Mouse (Mus musculus) adrenal gland, adult (tissue): ENCODE results near the gene Hrh2.

Experiments used
- DNase-seq, 2 experiments: peaks; one replicate each; pipeline ENCODE4 v3.0.0; 2022 to 2023; ENCODE audit warnings: low spot score in 1 of 2; ENCODE audit not compliant: inconsistent age in 2 of 2

Gene Hrh2

DNA sequence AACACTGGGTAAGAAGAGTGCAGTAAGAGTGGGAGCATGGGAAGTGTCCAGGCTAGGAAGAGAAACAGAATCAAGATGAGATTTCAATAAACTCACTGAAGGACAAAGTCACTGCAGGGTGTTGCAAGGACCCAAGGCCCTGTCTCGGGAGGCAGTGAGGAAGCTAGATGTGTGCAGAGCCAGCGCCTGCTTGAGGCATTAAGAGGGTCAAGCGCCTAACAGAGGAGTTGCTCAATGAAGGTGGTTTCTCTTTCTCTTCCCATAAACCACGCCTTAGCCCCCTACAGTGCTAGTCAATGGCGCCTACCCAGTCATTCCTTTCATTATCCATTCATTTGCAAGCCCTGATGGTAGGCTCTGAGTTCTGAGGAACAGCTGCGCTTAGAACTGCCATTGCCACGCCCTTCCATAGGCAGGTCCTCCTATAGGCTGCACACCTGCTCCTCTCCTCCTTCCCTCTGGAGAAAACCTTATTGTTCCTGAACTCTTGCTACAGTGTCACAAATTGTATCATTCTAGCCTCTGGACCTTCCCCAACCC, 23.9 kb downstream of the Hrh2 start:
- DNase-seq = no peak

- DNase-seq = peak in 1 of 2 experiments; percentile 34
Measured at GRCm38 (mm10) chr13:54218341-54218740, 26.4 kb downstream of the Hrh2 start.

- DNase-seq = no peak
Measured at GRCm38 (mm10) chr13:54221631-54222179, 29.8 kb downstream of the Hrh2 start.

- DNase-seq = peak in 1 of 2 experiments; percentile 38
Measured at GRCm38 (mm10) chr13:54222921-54223769, 31.2 kb downstream of the Hrh2 start.

DNA sequence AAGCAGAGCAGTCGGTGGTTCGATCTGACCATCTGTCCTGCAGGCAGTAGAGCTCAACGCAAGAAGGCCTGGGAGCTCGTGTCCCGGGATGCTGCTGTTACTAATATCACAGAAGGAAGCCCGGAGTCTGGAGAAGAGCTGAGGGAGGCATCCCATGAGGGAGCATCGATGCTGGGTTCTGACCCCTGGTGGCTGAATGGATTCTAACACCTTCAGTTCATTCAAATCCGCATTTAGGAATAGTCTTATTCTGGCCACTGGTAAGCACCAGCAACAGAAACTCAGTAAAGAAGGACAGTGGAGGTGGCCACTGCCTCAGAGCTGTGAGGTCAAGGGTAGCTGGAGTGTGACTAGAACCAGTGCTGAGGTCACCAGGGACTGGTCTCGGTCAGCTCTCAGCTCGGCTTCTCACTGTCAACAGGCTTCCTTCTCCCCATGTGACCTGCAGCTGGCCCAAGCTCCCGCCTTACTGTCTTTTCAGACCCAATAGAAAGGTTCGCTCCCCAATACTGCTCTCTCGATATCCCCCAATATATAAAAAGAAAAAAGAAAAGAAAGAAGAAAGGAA, 36.1 kb downstream of the Hrh2 start:
- peak; percentile 29 to 84 for DNase-seq

DNA sequence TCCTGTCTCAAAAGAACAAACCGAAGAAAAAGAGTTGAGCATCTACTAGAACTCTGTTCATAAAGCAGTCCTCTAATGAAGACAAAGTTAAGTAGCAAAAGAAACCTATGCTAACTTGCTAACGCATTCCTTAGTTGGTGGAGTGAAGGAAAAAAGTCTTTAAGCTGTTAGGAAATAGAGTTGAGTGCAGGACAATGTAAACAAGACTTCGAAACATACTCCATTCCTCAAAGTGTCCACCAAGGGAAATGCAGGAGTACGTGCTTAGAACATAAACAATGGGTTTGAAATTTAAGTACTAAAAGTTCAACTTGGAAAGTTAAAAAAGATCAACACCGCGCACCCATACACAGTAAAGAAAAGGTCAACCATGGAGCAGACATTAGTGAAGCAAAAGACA, 38.2 kb downstream of the Hrh2 start:
- no peak for DNase-seq

GRCm38 (mm10) chr13:54231868-54232267, 39.9 kb downstream of the Hrh2 start:
- DNase-seq = peak; percentile 29 to 45

DNA sequence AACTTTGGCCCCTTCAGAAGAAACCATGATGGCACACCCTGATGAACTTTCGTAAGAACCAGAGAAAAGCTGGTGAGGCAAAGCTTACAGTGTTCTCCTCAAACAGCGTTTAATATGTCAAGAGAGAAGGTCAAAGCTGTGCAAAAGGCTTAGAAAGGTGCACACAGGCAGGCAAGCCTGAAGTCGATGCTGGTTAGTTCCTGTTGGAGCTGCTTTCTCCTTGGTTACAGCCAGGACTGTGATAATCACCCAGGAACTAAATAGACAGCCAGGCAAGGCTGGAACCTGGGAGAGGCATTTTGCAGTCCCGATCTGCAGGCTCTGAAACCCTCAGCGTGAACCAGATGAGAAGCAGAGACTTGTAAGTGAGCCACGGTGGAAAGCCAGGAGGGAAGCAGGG, 45.6 kb downstream of the Hrh2 start:
- DNase-seq = no peak

DNA sequence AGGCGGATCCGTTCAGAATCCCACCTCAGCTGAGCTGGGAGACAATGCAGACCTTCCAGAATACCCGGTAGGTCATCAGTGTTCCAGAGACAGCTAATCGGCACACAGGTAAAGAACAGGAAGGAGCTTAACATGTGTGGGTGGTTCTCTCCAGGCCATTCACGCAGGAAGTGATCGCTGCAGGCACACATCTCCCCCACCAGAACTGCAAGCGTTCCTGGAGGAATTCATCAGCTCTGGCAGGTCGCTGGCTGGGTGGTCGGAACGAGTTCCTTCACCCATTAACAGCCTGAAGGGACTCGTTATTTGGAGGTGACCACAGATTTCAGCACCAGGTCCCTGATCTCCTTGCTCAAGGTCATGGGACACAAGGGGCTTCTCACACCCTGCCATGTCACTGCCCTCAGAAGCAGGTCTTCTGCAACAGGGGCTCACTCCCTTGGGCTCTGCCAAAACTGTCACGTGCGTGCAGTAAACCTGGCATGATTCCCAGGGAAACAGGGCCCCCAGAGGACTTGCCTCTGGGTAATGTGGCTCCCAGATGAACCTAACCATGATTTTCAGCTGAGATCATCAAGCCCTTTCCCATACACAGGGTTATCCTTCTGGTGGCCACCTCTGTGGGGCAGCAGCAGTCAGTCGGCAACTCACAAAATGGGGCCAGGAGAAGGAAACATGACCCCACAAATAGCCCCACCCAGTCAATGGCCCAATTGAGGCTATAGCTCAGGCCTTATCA, 46.8 kb downstream of the Hrh2 start:
- DNase-seq = peak in 1 of 2 experiments; percentile 28

GRCm38 (mm10) chr13:54242380-54242779, 50.5 kb downstream of the Hrh2 start:
- DNase-seq = peak; percentile 11 to 70

DNA sequence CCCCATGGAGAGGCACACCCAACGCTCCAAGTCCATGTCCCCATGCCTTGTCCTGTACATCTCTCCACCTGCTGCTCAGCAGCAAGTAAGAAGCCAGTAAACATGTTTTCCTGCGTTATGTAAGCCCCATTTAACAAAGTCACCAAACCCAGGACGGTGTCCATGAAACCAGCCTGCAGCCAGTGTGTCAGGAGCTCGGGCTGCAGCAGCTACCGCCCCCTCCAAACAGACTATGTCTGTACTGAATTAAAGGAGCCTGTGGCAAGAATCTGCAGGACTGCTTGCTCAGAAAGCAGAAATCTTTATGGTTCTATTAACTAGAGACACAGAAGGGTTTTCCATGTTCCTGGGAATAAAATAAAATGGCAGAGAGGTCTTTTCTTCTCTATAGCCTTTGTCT, 53.3 kb downstream of the Hrh2 start:
- DNase-seq = no peak

- DNase-seq = peak; percentile 68 to 91
Measured at GRCm38 (mm10) chr13:54247545-54247944, 55.6 kb downstream of the Hrh2 start.

- no peak for DNase-seq
Measured at GRCm38 (mm10) chr13:54248436-54248995, 56.6 kb downstream of the Hrh2 start.

- DNase-seq = peak; percentile 5 to 38
Measured at GRCm38 (mm10) chr13:54249007-54249406, 57.1 kb downstream of the Hrh2 start.

DNA sequence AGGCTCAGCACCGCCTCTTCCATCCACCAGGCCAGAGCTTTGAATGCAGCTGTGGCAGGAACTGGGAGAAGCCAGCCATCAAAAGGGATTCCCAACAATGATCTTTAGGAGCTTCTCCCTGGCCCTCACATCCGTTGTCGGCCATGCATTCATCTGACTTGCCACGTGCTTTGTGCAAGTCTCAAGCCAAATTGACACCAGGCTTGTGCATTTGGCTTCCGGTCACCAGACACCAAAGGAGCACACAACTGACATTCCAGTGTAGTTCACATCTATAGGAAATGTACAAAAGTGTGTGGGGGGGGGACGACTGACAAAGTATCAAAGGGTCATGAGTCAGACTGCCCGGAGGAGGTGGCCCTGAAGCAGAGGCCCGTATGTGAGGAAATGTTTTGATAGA, 58.4 kb downstream of the Hrh2 start:
- no peak for DNase-seq

DNA sequence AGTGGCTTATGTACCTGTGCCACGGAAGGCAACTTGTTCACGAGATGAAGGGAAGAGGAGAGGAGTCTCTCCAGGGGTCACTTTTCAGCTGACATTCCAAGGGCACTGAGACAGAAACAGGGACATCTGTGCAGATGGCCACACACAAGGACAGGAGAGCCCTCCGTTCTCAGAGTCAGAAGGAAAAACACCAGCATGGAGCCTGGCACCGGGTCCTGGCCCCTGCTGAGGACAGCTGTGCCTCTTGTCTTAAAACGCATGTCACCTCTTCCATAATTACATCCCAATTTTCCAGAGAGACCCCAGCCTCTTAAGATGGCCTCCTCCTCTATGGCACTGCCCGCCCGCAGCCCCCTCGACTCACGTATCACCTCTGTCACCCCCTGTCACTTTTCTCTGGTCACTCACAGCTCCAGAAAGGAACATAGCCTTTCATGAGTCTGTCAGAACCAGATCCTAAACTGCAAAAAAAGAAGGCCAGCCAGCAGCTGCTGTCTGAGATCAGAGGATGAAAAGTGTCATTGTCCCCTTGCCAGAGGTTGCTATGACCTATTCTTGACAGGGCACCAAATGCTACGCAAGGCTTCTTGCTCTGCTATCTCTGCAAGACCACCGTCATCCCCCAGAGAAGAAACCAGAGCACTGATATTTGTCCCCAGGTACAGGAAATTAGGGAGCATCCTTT, 59.8 kb downstream of the Hrh2 start:
- DNase-seq = no peak

DNA sequence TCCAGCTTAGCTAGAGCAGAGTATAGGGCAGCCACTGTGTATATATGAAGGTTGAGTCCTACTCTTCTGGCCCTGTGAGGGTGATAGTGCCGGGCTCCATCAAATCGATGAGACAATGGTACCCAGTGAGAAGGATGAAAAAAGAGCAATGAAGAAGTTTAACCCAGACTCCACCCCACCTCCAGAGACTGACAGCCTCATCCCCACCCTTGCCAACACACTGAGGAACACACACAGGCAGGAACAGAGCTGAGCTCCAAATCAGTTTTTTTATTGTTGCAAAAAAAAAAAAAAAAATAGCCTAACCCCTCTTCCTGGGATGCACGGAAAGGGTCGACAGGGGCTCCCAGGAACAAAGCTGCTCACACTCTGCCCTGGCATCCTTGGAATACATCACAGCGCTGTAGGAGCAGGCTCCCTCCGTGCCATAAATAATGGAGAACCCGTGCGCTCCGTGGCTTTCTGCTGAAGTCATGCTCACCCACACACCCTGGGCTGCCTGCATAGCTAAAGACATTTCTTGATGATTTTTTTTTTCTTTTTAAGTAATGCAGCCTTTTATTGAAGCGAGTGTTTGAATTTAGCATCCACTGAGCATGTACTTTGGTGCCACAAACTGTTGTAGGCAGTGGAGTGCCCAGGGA, 65.8 kb downstream of the Hrh2 start:
- no peak for DNase-seq

DNA sequence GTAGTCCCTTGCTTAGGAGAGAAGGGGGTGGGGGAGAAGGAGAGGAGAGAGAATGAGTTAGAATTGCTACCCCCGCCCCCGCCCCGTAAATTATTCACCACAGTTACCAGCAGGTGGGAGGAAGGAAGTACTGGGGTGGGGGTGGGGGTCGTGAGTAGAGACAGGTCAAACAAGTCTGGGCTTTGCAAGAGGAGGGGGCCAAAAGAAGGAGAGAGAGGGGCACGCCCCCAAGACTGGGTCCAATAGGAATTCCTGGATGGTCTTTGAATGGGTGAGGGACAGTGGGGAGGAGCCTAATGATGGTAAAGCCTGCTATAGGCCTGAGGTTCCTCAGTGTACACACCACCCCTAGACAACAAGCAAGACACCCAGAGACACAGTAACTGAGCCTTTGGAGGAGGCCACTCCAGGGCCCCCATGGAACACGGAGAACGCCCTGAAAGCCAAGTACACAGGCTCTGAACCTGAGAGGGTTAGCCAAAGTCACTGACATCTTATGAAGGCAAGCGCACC, 66.4 kb downstream of the Hrh2 start:
- DNase-seq = no peak

DNA sequence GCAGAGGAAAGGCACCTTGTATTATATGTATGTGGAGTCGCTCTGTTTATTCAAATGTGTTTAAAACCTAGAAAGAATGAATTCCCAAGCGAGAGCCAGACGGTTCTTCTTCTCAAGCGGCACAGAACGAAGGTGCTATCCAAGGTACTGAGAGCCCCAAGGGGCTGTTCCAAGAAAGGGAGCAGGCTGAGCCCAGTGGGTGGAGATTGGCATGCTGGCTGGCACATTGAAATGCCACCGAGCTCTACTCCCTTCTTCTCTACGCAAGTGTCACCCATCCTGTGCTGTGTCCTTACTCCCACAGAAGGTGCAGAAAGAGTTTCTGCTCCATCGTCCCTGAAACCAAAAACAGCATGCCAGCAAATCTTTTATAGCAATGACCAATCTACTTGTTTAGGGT, 68.4 kb downstream of the Hrh2 start:
- DNase-seq = peak; percentile 7 to 61
